Mouse (Mus musculus) liver, embryonic 12.5 days (tissue): Measurements from ENCODE around the gene Rex1bd. TPM values are rescaled to one million over a fixed set of nuclear protein-coding genes. Genes with fewer than 3 reads are reported as not detected.

Source experiments
- ATAC-seq: fragments of 200-750 bp; cut with Nextera tagmentation; 2 replicates; pipeline ENCODE4 v1.8.0; 2017; ENCODE audit warnings: moderate number of reproducible peaks, mild to moderate bottlenecking, moderate library complexity
- H3K27ac ChIP-seq: fragments of 300-500 bp; sonication (generic); 2 replicates; pipeline ENCODE4 v1.5.1; 2016; ENCODE audit warnings: mild to moderate bottlenecking
- H3K27me3 ChIP-seq: fragments of 300-500 bp; sonication (generic); replicated peaks from 2 replicates; pipeline ENCODE4 v1.6.1; 2016; ENCODE audit warnings: mild to moderate bottlenecking, moderate library complexity
- H3K36me3 ChIP-seq: fragments of 300-500 bp; sonication (generic); 2 replicates; pipeline ENCODE4 v1.6.1; 2016; ENCODE audit warnings: mild to moderate bottlenecking, moderate library complexity
- H3K4me1 ChIP-seq: fragments of 300-500 bp; sonication (generic); 2 replicates; pipeline ENCODE4 v1.6.1; 2016
- H3K4me2 ChIP-seq: fragments of 300-500 bp; sonication (generic); 2 replicates; pipeline ENCODE4 v1.6.1; 2016; ENCODE audit warnings: mild to moderate bottlenecking, moderate library complexity
- H3K4me3 ChIP-seq: fragments of 300-500 bp; sonication (generic); 2 replicates; pipeline ENCODE4 v1.5.1; 2016; ENCODE audit warnings: mild to moderate bottlenecking, moderate library complexity
- H3K9ac ChIP-seq: fragments of 300-500 bp; sonication (generic); 2 replicates; pipeline ENCODE4 v1.6.1; 2016; ENCODE audit warnings: mild to moderate bottlenecking, moderate library complexity
- H3K9me3 ChIP-seq: fragments of 300-500 bp; sonication (generic); replicated peaks from 2 replicates; pipeline ENCODE4 v1.6.1; 2016; ENCODE audit warnings: mild to moderate bottlenecking, moderate library complexity
- WGBS: fragments of 180-500 bp; shearing (Covaris S2); methylation state at CpG from one replicate; pipeline ENCODE4 v1.1.7; 2016; ENCODE audit not compliant: insufficient replicate concordance; 5-methylcytosine and 5-hydroxymethylcytosine counted together
- polyA plus RNA-seq: library from polyadenylated mRNA; unstranded; fragments of >200 nt; fragmentation: Nextera tagmentation; extraction: Ambion mirVana; gene quantifications from 2 replicates; pipeline ENCODE4 v1.2.1, GENCODE M21; 2016

Rex1bd gene
- polyA plus RNA-seq, 1 experiment from 2014 or later = 85.6 TPM

GRCm38 (mm10) chr8:70509281-70509952 is 2.9 kb upstream of the Rex1bd start:
- Histone ChIP-seq H3K36me3 (peaks cover 54% of the 10 kb centered on the region), H3K4me3 (peak overlapping the region; percentile 99), H3K27ac (peak overlapping the region; percentile 98), H3K9me3 (no peaks in the 10 kb centered on the region), H3K4me1 (peaks cover 70% of the 10 kb centered on the region), H3K27me3 (0 out of 2 replicates have a peak, but pooled peaks cover 2% of the 10 kb centered on the region), H3K9ac (peak overlapping the region; percentile 99), H3K4me2 (peak overlapping the region; percentile 84)
- 2% methylated on average over 25 of the region's 25 CpGs for WGBS
- ATAC-seq = no peak

GRCm38 (mm10) chr8:70507027-70507393 is 458 bp upstream of the Rex1bd start:
- Histone ChIP-seq H3K4me1 (peaks cover 79% of the 10 kb centered on the region), H3K36me3 (peaks cover 40% of the 10 kb centered on the region), H3K4me3 (peak overlapping the region; percentile 70), H3K4me2 (peak overlapping the region; percentile 84), H3K9me3 (no peaks in the 10 kb centered on the region), H3K9ac (peak overlapping the region; percentile 79), H3K27me3 (peaks cover 24% of the 10 kb centered on the region), H3K27ac (peak overlapping the region; percentile 90)
- WGBS = 43% methylated on average over 5 of the region's 5 CpGs
- ATAC-seq = no peak

- Histone ChIP-seq H3K27ac (peak overlapping the region; percentile 90), H3K27me3 (peaks cover 31% of the 10 kb centered on the region), H3K4me2 (peak overlapping the region; percentile 84), H3K4me3 (peak overlapping the region; percentile 70), H3K4me1 (peaks cover 82% of the 10 kb centered on the region), H3K9ac (peak overlapping the region; percentile 79), H3K9me3 (no peaks in the 10 kb centered on the region), H3K36me3 (peaks cover 40% of the 10 kb centered on the region)
- 38% methylated on average over 32 of the region's 32 CpGs for WGBS
- ATAC-seq = peak; percentile 44
These were observed 739 bp downstream of the Rex1bd start for GRCm38 (mm10) chr8:70505698-70506327.

GRCm38 (mm10) chr8:70504851-70505250 is 1.7 kb downstream of the Rex1bd start:
- no peak overlapping the region for H3K4me3 ChIP-seq
- peaks cover 39% of the 10 kb centered on the region for H3K27me3 ChIP-seq
- H3K36me3 ChIP-seq = peaks cover 40% of the 10 kb centered on the region
- no peaks in the 10 kb centered on the region for H3K9me3 ChIP-seq
- 0 out of 2 replicates have a peak overlapping the region, but pooled peaks have one; percentile 84 for H3K4me2 ChIP-seq
- H3K9ac ChIP-seq = no peak overlapping the region
- ATAC-seq = no peak
- peaks cover 92% of the 10 kb centered on the region for H3K4me1 ChIP-seq
- no peak overlapping the region for H3K27ac ChIP-seq
- 71% methylated on average over 3 of the region's 3 CpGs for WGBS

- peaks cover 94% of the 10 kb centered on the region for H3K4me1 ChIP-seq
- no peak overlapping the region for H3K27ac ChIP-seq
- ATAC-seq = no peak
- no peak overlapping the region for H3K4me3 ChIP-seq
- no peaks in the 10 kb centered on the region for H3K9me3 ChIP-seq
- H3K9ac ChIP-seq = no peak overlapping the region
- WGBS = 87% methylated on average over 16 of the region's 16 CpGs
- peaks cover 45% of the 10 kb centered on the region for H3K27me3 ChIP-seq
- H3K36me3 ChIP-seq = peaks cover 40% of the 10 kb centered on the region
- H3K4me2 ChIP-seq = no peak overlapping the region
These were observed 2.2 kb downstream of the Rex1bd start for GRCm38 (mm10) chr8:70504291-70504716.

- WGBS = 17% methylated on average over 46 of the region's 46 CpGs
- Histone ChIP-seq H3K4me2 (peak overlapping the region; percentile 75), H3K4me3 (peak overlapping the region; percentile 28), H3K9me3 (no peaks in the 10 kb centered on the region), H3K27me3 (peaks cover 56% of the 10 kb centered on the region), H3K4me1 (peaks cover 92% of the 10 kb centered on the region), H3K36me3 (peaks cover 29% of the 10 kb centered on the region), H3K9ac (no peak overlapping the region; the same call in 1 of the 2 replicates), H3K27ac (no peak overlapping the region)
- ATAC-seq = no peak
These were observed 3.3 kb downstream of the Rex1bd start for GRCm38 (mm10) chr8:70503062-70503750.

GRCm38 (mm10) chr8:70502540-70502939 is 4.0 kb downstream of the Rex1bd start:
- H3K4me2 ChIP-seq = peak overlapping the region; percentile 75
- peak overlapping the region; percentile 28 for H3K4me3 ChIP-seq
- H3K4me1 ChIP-seq = peaks cover 87% of the 10 kb centered on the region
- peak overlapping the region; percentile 62; the same call in 1 of the 2 replicates for H3K27ac ChIP-seq
- no peak for ATAC-seq
- peaks cover 22% of the 10 kb centered on the region for H3K36me3 ChIP-seq
- WGBS = 32% methylated on average over 12 of the region's 12 CpGs
- H3K9me3 ChIP-seq = no peaks in the 10 kb centered on the region
- H3K27me3 ChIP-seq = peaks cover 62% of the 10 kb centered on the region
- peak overlapping the region; percentile 39 for H3K9ac ChIP-seq

- H3K4me2 ChIP-seq = peak overlapping the region; percentile 75
- no peak for ATAC-seq
- H3K27me3 ChIP-seq = peaks cover 68% of the 10 kb centered on the region
- H3K9ac ChIP-seq = peak overlapping the region; percentile 39
- peak overlapping the region; percentile 62; the same call in 1 of the 2 replicates for H3K27ac ChIP-seq
- WGBS = 14% methylated on average over 23 of the region's 23 CpGs
- peak overlapping the region; percentile 28 for H3K4me3 ChIP-seq
- H3K4me1 ChIP-seq = peaks cover 81% of the 10 kb centered on the region
- H3K36me3 ChIP-seq = peaks cover 17% of the 10 kb centered on the region
- no peaks in the 10 kb centered on the region for H3K9me3 ChIP-seq
These were observed 4.6 kb downstream of the Rex1bd start for GRCm38 (mm10) chr8:70501820-70502529.

GRCm38 (mm10) chr8:70500386-70501301 is 5.9 kb downstream of the Rex1bd start:
- Histone ChIP-seq H3K4me2 (peak overlapping the region; percentile 75), H3K4me3 (peak overlapping the region; percentile 46), H3K36me3 (peaks cover 14% of the 10 kb centered on the region), H3K27ac (peak overlapping the region; percentile 85), H3K9me3 (no peaks in the 10 kb centered on the region), H3K9ac (peak overlapping the region; percentile 58), H3K27me3 (peaks cover 81% of the 10 kb centered on the region), H3K4me1 (peaks cover 70% of the 10 kb centered on the region)
- peak; percentile 86 for ATAC-seq
- WGBS = 4% methylated on average over 39 of the region's 39 CpGs

- no peak overlapping the region for H3K27ac ChIP-seq
- no peak overlapping the region for H3K4me3 ChIP-seq
- H3K27me3 ChIP-seq = peaks cover 99% of the 10 kb centered on the region
- H3K9me3 ChIP-seq = no peaks in the 10 kb centered on the region
- ATAC-seq = no peak
- H3K4me2 ChIP-seq = no peak overlapping the region
- WGBS = 10% methylated on average over 12 of the region's 12 CpGs
- no peak overlapping the region for H3K9ac ChIP-seq
- H3K36me3 ChIP-seq = no peaks in the 10 kb centered on the region
- H3K4me1 ChIP-seq = peaks cover 52% of the 10 kb centered on the region
These were observed 10.8 kb downstream of the Rex1bd start for GRCm38 (mm10) chr8:70495771-70496062.
